Mouse (Mus musculus) midbrain, postnatal 0 days (tissue): ENCODE data around the gene Mus81. TPM values are rescaled to one million over a fixed set of nuclear protein-coding genes. Genes with fewer than 3 reads are reported as not detected.

Source experiments
- ATAC-seq: fragments of 200-750 bp; cut with Nextera tagmentation; 2 replicates; pipeline ENCODE4 v1.8.0; 2017; ENCODE audit warnings: moderate number of reproducible peaks, mild to moderate bottlenecking, moderate TSS enrichment, moderate library complexity; ENCODE audit not compliant: low FRiP score
- DNase-seq: peaks from one replicate; pipeline ENCODE4 v3.0.0-alpha.2; 2015; ENCODE audit warnings: low spot score
- H3K27ac ChIP-seq: fragments of 300-500 bp; sonication (generic); 2 replicates; pipeline ENCODE4 v1.5.1; 2014; ENCODE audit warnings: low read depth, mild to moderate bottlenecking, low read length, mixed read lengths
- H3K27me3 ChIP-seq: fragments of 300-500 bp; sonication (generic); 2 replicates; pipeline ENCODE4 v1.6.1; 2014; ENCODE audit warnings: low read length, control low read depth, mixed read lengths; ENCODE audit not compliant: insufficient read depth
- H3K36me3 ChIP-seq: fragments of 300-500 bp; sonication (generic); 2 replicates; pipeline ENCODE4 v1.6.1; 2014; ENCODE audit warnings: low read length, control low read depth, mixed read lengths; ENCODE audit not compliant: insufficient read depth
- H3K4me1 ChIP-seq: fragments of 300-500 bp; sonication (generic); 2 replicates; pipeline ENCODE4 v1.6.1; 2014; ENCODE audit warnings: mild to moderate bottlenecking, control low read depth, antibody characterized with exemption, low read length, mixed read lengths; ENCODE audit not compliant: insufficient read depth
- H3K4me2 ChIP-seq: fragments of 300-500 bp; sonication (generic); 2 replicates; pipeline ENCODE4 v1.6.1; 2014; ENCODE audit warnings: low read depth, mild to moderate bottlenecking, low read length, mixed read lengths; ENCODE audit not compliant: poor library complexity, severe bottlenecking
- H3K4me3 ChIP-seq: fragments of 300-500 bp; sonication (generic); 2 replicates; pipeline ENCODE4 v1.5.1; 2014; ENCODE audit warnings: low read depth, mild to moderate bottlenecking, low read length, moderate library complexity
- H3K9ac ChIP-seq: fragments of 300-500 bp; sonication (generic); replicated peaks from 2 replicates; pipeline ENCODE4 v1.6.1; 2014; ENCODE audit warnings: mild to moderate bottlenecking, low read length, moderate library complexity, mixed read lengths; ENCODE audit not compliant: poor library complexity, severe bottlenecking
- H3K9me3 ChIP-seq: fragments of 300-500 bp; sonication (generic); 2 replicates; pipeline ENCODE4 v1.6.1; 2016; ENCODE audit warnings: low read length, control low read depth
- CTCF ChIP-seq: IDR thresholded peaks from 2 replicates; pipeline ENCODE4 v1.5.1; 2016; ENCODE audit warnings: antibody characterized with exemption, mild to moderate bottlenecking
- WGBS: fragments of 180-500 bp; shearing (Covaris S2); extraction: QIAGEN DNeasy Blood & Tissue Kit; methylation state at CpG from one replicate; pipeline ENCODE4 v1.1.7; 2014; 5-methylcytosine and 5-hydroxymethylcytosine counted together
- polyA plus RNA-seq: library from polyadenylated mRNA; unstranded; fragments of >200 nt; fragmentation: Nextera tagmentation; extraction: Ambion mirVana; gene quantifications from 2 replicates; pipeline ENCODE4 v1.2.1, GENCODE M21; 2015
- total RNA-seq: library from RNA; depleted of rRNA; stranded (reverse); fragments of >200 nt; gene quantifications from 2 replicates; pipeline ENCODE4 v1.2.3, GENCODE M21; 2014

The Mus81 gene
- total and polyA plus RNA-seq, 2 experiments from 2014 or later: 27.9 to 87.3 TPM

DNA sequence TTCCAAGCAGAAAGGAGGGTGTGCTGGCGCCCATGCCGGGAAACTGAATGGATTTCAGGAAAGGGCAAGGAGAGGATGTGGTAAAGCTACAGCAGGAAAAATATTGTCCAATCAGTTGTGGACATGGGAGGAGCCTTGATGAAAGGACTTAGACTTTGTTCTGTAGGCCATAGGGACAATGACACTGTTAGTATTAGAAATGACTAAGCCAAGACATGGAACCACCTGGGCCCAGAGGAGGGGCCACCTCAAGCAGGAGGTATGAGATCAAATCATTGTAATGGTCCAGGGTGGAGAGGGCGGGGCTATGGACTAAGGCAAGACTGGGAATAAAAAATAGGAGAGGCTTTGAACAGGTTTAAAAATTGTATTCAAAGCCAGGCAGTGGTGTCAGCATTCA, 30.5 kb upstream of the Mus81 start:
- Histone ChIP-seq H3K4me3 (no peak overlapping the region), H3K4me2 (no peak overlapping the region), H3K9me3 (no peaks in the 10 kb centered on the region), H3K36me3 (no peaks in the 10 kb centered on the region), H3K4me1 (no peaks in the 10 kb centered on the region), H3K27ac (no peak overlapping the region), H3K27me3 (no peaks in the 10 kb centered on the region), H3K9ac (no peak overlapping the region)
- DNase-seq (no peak), ATAC-seq (no peak)
- no peak for TF ChIP-seq CTCF
- WGBS: 85% methylated on average over 3 of the region's 3 CpGs

DNA sequence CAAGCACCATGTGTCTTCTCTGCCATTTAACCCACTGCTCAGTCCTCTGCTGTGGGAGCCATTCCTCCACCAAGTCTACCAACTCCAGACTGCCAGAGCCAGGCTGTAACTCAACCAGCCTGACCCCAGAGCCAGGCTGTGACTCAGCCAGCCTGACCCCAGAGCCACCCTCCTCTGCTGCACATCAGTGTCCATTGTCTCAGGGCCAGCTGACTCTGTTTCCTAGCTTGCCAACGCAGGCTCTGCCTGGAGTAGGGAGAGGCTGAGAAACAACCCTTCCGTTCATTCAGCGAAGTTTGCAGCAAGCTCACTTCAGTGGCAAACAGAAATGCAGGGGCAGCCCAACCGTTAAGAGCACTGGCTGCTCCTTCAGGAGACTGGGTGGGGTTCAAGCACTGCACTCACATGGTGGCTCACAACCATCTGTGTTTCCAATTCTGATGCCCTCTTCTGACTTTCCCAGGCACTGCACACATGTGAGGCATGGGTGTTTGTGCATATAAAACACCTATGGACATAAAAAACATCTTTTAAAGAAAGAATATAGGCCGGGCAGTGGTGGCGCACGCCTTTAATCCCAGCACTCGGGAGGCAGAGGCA, 28.8 kb upstream of the Mus81 start:
- no peak overlapping the region for H3K27ac ChIP-seq
- no peak overlapping the region for H3K9ac ChIP-seq
- no peak overlapping the region for H3K4me2 ChIP-seq
- H3K4me1 ChIP-seq: no peaks in the 10 kb centered on the region
- TF ChIP-seq CTCF: no peak
- ATAC-seq (no peak), DNase-seq (no peak)
- no peaks in the 10 kb centered on the region for H3K27me3 ChIP-seq
- no peak overlapping the region for H3K4me3 ChIP-seq
- 81% methylated on average over 8 of the region's 8 CpGs for WGBS
- no peaks in the 10 kb centered on the region for H3K36me3 ChIP-seq
- H3K9me3 ChIP-seq: no peaks in the 10 kb centered on the region

- H3K4me3 ChIP-seq: no peak overlapping the region
- H3K4me2 ChIP-seq: no peak overlapping the region
- no peaks in the 10 kb centered on the region for H3K27me3 ChIP-seq
- H3K9ac ChIP-seq: no peak overlapping the region
- peaks cover 2% of the 10 kb centered on the region; the same call in 1 of the 2 replicates for H3K4me1 ChIP-seq
- WGBS: 68% methylated on average over 7 of the region's 7 CpGs
- H3K27ac ChIP-seq: no peak overlapping the region
- ATAC-seq (no peak), DNase-seq (no peak)
- no peak for TF ChIP-seq CTCF
- H3K9me3 ChIP-seq: no peaks in the 10 kb centered on the region
- H3K36me3 ChIP-seq: no peaks in the 10 kb centered on the region
These were observed 27.9 kb upstream of the Mus81 start for GRCm38 (mm10) chr19:5515840-5516777.

DNA sequence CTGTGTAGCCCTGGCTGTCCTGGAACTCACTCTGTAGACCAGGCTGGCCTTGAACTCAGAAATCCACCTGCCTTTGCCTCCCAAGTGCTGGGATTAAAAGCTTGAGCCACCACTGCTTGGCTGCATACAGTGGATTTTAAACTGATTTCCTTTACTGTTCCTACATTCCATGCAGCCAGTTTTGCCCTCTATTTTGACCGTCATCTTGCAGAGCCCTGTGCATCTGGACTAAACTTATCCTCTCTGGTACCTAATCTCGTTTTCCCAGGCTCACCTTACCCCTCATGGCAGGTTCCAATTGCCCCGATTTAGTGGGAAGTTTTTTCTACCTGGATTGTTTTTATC, 24.8 kb upstream of the Mus81 start:
- H3K4me1 ChIP-seq: peaks cover 8% of the 10 kb centered on the region; the same call in 1 of the 2 replicates
- no peak for DNase-seq
- H3K27ac ChIP-seq: no peak overlapping the region
- H3K4me2 ChIP-seq: no peak overlapping the region
- no peak for ATAC-seq
- no peaks in the 10 kb centered on the region for H3K9me3 ChIP-seq
- no peak overlapping the region for H3K4me3 ChIP-seq
- no peaks in the 10 kb centered on the region for H3K27me3 ChIP-seq
- no peak for TF ChIP-seq CTCF
- H3K9ac ChIP-seq: no peak overlapping the region
- 98% methylated on average over 3 of the region's 3 CpGs for WGBS
- no peaks in the 10 kb centered on the region for H3K36me3 ChIP-seq

- no peak overlapping the region for H3K27ac ChIP-seq
- 78% methylated on average over 12 of the region's 12 CpGs for WGBS
- H3K4me3 ChIP-seq: no peak overlapping the region
- no peaks in the 10 kb centered on the region for H3K9me3 ChIP-seq
- no peaks in the 10 kb centered on the region for H3K36me3 ChIP-seq
- no peak overlapping the region for H3K9ac ChIP-seq
- no peak for DNase-seq
- no peak overlapping the region for H3K4me2 ChIP-seq
- no peak for ATAC-seq
- H3K27me3 ChIP-seq: no peaks in the 10 kb centered on the region
- TF ChIP-seq CTCF: no peak
- peaks cover 8% of the 10 kb centered on the region; the same call in 1 of the 2 replicates for H3K4me1 ChIP-seq
These were observed 24.1 kb upstream of the Mus81 start for GRCm38 (mm10) chr19:5512091-5513004.
